Mouse (Mus musculus) ES-Bruce4 (cell line): ENCODE measurements around the gene Dok5. TPM values are rescaled to one million over a fixed set of nuclear protein-coding genes. Genes with fewer than 3 reads are reported as not detected.

Experiments
- H3K27ac ChIP-seq: 2 replicates; pipeline ENCODE4 v1.5.1; 2012; ENCODE audit warnings: low read length, inconsistent platforms; ENCODE audit not compliant: insufficient read depth
- H3K27me3 ChIP-seq: 2 replicates; pipeline ENCODE4 v1.6.1; 2012; ENCODE audit warnings: mild to moderate bottlenecking, low read length, inconsistent platforms; ENCODE audit not compliant: control insufficient read depth, poor library complexity, insufficient read depth, severe bottlenecking
- H3K36me3 ChIP-seq: 2 replicates; pipeline ENCODE4 v1.6.1; 2012; ENCODE audit warnings: inconsistent platforms, mild to moderate bottlenecking, low read length, moderate library complexity; ENCODE audit not compliant: control insufficient read depth, poor library complexity, insufficient read depth, severe bottlenecking
- H3K4me1 ChIP-seq: one replicate; pipeline ENCODE4 v1.8.1; 2011; ENCODE audit warnings: low read length; ENCODE audit not compliant: control insufficient read depth, insufficient read depth
- H3K4me3 ChIP-seq: 2 replicates; pipeline ENCODE4 v1.5.1; 2011; ENCODE audit warnings: low read depth, mild to moderate bottlenecking, low read length
- H3K9ac ChIP-seq: 2 replicates; pipeline ENCODE4 v1.6.1; 2012; ENCODE audit warnings: low read depth, mild to moderate bottlenecking, inconsistent platforms; ENCODE audit not compliant: poor library complexity, severe bottlenecking
- H3K9me3 ChIP-seq: replicated peaks from 2 replicates; pipeline ENCODE4 v1.6.1; 2012; ENCODE audit warnings: mild to moderate bottlenecking, low read length, inconsistent platforms; ENCODE audit not compliant: control insufficient read depth, poor library complexity, insufficient read depth, severe bottlenecking
- CTCF ChIP-seq: IDR thresholded peaks from one replicate; pipeline ENCODE4 v1.8.1; 2011; ENCODE audit warnings: low read depth, low read length
- EP300 ChIP-seq: IDR thresholded peaks from 2 replicates; pipeline ENCODE4 v1.6.1; 2011; ENCODE audit warnings: low read depth, low read length; ENCODE audit not compliant: insufficient read depth
- POLR2A ChIP-seq: IDR thresholded peaks from one replicate; pipeline ENCODE4 v1.8.1; 2011; ENCODE audit warnings: low read length; ENCODE audit not compliant: insufficient read depth
- polyA plus RNA-seq: library from polyadenylated mRNA; stranded (reverse); fragments of >200 nt; gene quantifications from 2 replicates; pipeline ENCODE4 v1.2.4, GENCODE M21; 2011; ENCODE audit warnings: low read depth; ENCODE audit not compliant: missing spikeins, insufficient read depth, insufficient read length

Gene Dok5
- polyA plus RNA-seq, 1 experiment = 1.4 TPM

DNA sequence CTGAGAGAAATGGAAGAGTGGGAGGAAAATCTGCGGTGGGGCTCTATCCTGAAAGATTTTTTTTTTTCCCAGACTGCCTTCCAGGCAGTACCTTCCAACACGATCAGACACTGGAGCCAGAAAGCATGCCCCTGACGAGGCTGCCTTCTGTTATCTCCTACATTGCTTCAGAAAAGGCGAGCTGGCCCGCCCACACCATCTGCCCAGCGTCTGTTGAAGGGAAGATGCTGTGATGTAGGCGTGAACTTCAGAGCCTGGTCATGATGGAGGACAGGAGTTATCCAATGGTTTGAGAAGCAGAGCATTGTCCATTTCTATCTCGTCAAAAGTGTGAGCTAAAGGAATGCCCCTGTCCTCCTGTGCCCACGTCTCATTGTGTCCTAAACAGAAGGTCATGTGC, 79.7 kb downstream of the Dok5 start:
- no peak overlapping the region for H3K4me3 ChIP-seq
- H3K9ac ChIP-seq = no peak overlapping the region
- H3K27ac ChIP-seq = no peak overlapping the region
- no peaks in the 10 kb centered on the region for H3K36me3 ChIP-seq
- TF ChIP-seq POLR2A (no peak), CTCF (no peak), EP300 (no peak)
- no peaks in the 10 kb centered on the region for H3K4me1 ChIP-seq
- no peaks in the 10 kb centered on the region for H3K27me3 ChIP-seq
- no peaks in the 10 kb centered on the region for H3K9me3 ChIP-seq

DNA sequence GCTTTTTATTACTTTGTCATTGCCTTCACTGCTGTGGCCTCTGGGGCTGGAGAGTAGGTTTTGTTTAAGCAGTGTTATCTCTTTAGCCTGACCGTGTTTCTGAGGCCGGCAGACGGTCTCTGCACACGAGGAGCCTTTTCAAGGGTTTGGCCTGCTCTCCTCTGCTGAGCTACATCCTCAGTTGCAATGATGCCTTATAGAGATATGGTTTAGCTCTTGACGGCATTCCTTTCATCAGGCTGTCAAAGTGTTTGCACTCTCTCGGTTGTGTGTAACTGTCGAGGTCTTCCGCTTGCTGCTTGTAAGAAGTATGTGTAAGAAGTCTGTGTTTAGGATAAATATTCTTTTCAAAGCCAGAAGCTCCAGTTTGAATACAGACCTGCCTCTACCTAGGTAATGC, 84.7 kb downstream of the Dok5 start:
- Histone ChIP-seq H3K4me1 (no peaks in the 10 kb centered on the region), H3K9ac (no peak overlapping the region), H3K4me3 (no peak overlapping the region), H3K27ac (no peak overlapping the region), H3K36me3 (no peaks in the 10 kb centered on the region), H3K9me3 (no peaks in the 10 kb centered on the region; the same call in 1 of the 2 replicates), H3K27me3 (no peaks in the 10 kb centered on the region)
- no peak for TF ChIP-seq POLR2A

DNA sequence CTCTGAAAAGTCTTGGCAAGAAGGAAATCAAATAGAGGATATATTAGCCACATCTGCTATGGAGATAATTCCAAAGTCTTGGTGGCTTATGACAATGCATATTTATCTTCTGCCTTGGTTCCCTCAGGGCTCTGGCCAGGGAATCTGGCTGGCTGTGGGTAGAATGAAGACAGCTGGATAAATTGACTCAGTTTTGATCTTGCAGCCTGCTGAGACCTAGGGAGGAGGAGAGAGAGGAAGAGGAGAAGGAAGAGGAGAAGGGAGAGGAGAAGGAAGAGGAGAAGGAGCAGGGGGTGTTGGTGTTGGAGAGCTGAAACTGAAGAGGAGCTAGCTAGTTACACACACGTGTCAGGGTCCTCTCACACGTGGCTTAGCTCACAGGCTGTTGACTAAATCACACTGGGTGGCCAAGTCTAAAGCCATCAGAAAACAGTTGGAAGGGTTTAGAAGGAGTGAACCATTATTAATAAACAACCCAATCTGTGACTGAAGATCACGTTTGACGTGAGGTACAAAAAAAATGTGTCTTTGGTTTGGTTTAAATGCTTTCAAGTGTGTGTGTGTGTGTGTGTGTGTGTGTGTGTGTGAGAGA, 85.6 kb downstream of the Dok5 start:
- Histone ChIP-seq H3K27me3 (no peaks in the 10 kb centered on the region), H3K36me3 (no peaks in the 10 kb centered on the region), H3K27ac (no peak overlapping the region), H3K9me3 (no peaks in the 10 kb centered on the region; the same call in 1 of the 2 replicates), H3K4me3 (no peak overlapping the region), H3K4me1 (no peaks in the 10 kb centered on the region), H3K9ac (no peak overlapping the region)
- TF ChIP-seq POLR2A = no peak
- no peak for TF ChIP-seq CTCF
- no peak for TF ChIP-seq EP300

GRCm38 (mm10) chr2:170826821-170827441, 95.3 kb downstream of the Dok5 start:
- Histone ChIP-seq H3K36me3 (no peaks in the 10 kb centered on the region), H3K27me3 (no peaks in the 10 kb centered on the region), H3K4me1 (no peaks in the 10 kb centered on the region), H3K27ac (no peak overlapping the region), H3K9me3 (no peaks in the 10 kb centered on the region), H3K9ac (no peak overlapping the region), H3K4me3 (no peak overlapping the region)
- no peak for TF ChIP-seq POLR2A

GRCm38 (mm10) chr2:170828757-170829156, 97.2 kb downstream of the Dok5 start:
- Histone ChIP-seq H3K9me3 (no peaks in the 10 kb centered on the region), H3K4me1 (no peaks in the 10 kb centered on the region), H3K4me3 (no peak overlapping the region), H3K9ac (no peak overlapping the region), H3K27me3 (no peaks in the 10 kb centered on the region), H3K27ac (no peak overlapping the region), H3K36me3 (no peaks in the 10 kb centered on the region)
- TF ChIP-seq POLR2A (no peak), CTCF (no peak)

- H3K4me1 ChIP-seq = no peaks in the 10 kb centered on the region
- no peak overlapping the region for H3K27ac ChIP-seq
- no peaks in the 10 kb centered on the region for H3K27me3 ChIP-seq
- H3K36me3 ChIP-seq = no peaks in the 10 kb centered on the region
- TF ChIP-seq POLR2A (no peak), EP300 (no peak), CTCF (no peak)
- H3K9ac ChIP-seq = no peak overlapping the region
- H3K4me3 ChIP-seq = no peak overlapping the region
- H3K9me3 ChIP-seq = no peaks in the 10 kb centered on the region
Observed at GRCm38 (mm10) chr2:170829191-170829611, 97.6 kb downstream of the Dok5 start.
